Mouse (Mus musculus): ENCODE data around the gene Pole4.

DNA sequence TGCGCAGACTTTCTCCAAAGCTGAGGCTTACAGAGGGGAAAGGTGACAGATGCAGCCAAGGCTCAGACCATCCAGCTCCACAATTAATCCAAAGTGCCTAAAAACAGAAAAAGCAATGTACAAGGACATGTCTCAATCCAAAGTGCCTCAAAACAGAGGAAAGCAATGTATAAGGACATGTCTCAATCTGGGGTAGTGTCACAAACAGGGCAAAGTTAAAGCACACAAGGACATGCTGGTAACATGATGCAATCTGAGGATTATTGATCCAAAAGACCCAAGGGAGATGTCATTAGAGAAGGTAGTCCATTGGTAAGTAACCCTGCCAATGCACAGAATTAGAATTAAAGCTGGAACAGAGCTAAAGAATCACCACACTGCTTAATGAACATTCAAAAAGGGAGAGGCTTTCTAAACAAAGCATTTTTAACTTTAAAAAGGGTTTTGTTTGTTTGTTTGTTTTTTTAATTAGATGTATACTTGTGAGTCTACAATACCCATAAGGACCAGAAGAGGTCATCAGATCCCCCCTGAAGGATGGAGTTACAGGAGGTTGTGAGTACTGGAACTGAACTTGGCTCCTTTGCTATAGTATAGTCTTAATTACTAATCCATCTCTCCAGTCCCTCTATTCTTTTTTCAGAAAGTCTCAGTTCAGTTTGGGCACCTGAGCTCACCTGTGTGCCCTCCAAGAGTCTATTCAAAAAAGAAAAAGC is 57.1 kb downstream of the Pole4 start:
- TF ChIP-seq GATA1 (IDR thresholded peaks at IDR 0.05; ENCODE audit: borderline replicate concordance, low read length): no peak
- no peak for TF ChIP-seq POLR2AphosphoS5 (IDR thresholded peaks at IDR 0.05; ENCODE audit: insufficient replicate concordance, low read depth, low read length)
